Mouse (Mus musculus): ENCODE measurements around the gene Olfr617. TPM values are rescaled to one million over a fixed set of nuclear protein-coding genes. Genes with fewer than 3 reads are reported as not detected.

The Olfr617 gene
- not detected in 2 replicates for polyA plus RNA-seq (2012; rRNA removed)

GRCm38 (mm10) chr7:103572761-103573160 is at the start of gene Olfr617:
Olfr617 (plus strand) TSS chr7:103573061.

GRCm38 (mm10) chr7:103542617-103543016 is 30.2 kb upstream of the Olfr617 start, which contains the start of gene Olfr612:
Olfr612 (minus strand) TSS chr7:103542717.

DNA sequence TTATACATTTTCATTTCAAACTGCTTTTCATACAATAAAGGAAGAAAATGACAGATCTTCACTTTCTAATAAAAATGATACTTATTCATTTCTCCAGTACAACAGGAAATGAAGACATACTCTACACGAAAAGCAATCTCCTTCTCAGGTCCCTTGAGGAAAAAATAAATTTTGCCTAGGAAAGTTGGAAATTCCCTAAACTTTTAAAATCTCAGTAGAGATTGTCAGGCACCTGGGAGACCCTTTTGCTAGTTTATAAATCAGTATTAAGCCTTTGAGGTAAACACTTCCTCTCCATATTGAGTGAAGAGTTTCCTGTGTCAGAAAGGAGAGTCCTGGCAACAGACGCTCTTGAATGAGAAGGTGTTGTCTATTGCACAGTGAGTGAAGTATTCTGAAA is 25.1 kb upstream of the Olfr617 start, which contains the start of gene Olfr613:
Gene Olfr613, plus strand, starts transcription at position 301 of the 400 bp plus-strand sequence.

DNA sequence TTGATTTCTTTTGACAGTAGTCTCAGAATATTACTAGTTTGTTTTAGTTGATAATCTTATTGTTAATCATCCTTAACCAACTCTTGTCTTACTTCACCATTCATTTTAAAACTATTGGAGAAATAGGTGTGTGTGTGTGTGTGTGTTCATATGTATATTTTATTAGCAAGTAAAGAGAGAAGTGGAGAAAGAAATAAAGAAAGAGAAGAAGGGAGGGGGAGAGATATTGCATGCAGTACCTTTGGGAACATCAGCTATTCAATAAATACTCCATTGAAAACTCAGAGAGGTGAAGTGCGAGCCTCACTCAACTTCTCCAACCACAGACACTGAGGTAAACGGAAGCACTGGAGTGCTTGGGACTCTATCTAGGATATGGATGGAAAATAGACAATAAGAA is 17.1 kb upstream of the Olfr617 start, which contains the start of gene Olfr615:
Gene Olfr615, plus strand, starts transcription at position 301 of the 400 bp plus-strand sequence.

GRCm38 (mm10) chr7:103569043-103569442 is 3.8 kb upstream of the Olfr617 start, which contains the start of gene Olfr616:
Olfr616 (minus strand) TSS chr7:103569143.

DNA sequence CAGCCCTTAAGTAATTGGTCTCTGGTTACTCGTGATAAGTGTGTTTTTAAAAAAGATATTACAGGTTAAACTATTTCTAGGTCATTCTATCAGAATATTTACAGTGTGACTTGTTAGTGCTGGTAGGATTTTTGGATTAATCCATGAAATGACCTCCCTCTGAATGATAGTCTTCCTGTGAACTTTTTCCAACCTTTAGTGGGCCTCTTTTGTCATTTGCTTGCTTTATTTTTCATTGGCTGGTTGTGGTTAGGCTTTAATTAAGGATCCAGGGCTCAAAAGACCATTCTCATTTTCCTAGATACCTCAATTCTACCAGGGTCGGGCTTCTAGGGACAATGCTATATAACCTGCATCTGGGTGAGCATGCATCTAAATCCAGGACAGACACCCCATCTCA is 16.9 kb downstream of the Olfr617 start, which contains the start of gene Olfr618:
Gene Olfr618, plus strand, starts transcription at position 301 of the 400 bp plus-strand sequence.

GRCm38 (mm10) chr7:103600275-103600674 is 27.4 kb downstream of the Olfr617 start, which contains the start of gene Olfr619:
Olfr619 (plus strand) TSS chr7:103600575.

DNA sequence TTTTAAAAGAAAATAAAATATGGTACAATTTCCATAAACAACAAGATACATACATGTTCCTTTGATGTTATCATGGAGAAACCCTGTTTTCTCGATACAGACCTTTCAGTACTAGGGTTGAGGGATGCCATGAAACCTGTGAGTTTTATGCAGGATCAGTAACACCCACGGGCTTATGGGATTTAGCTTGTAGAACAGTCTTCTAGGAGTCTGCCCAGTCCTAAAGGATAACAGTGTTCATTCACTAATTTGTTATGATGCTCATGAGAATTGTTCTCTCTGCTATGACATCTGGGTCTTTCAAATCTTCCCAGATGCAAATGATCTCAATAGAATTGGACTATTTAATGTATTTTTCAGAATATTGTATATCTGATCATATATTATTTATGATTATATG is 39.6 kb downstream of the Olfr617 start, which contains the start of gene Olfr620:
Gene Olfr620, minus strand, starts transcription at position 101 of the 400 bp plus-strand sequence.

Other genes starting within 250 kb of the Olfr617 start
- gene Olfr598, start 249.5 kb upstream of the Olfr617 start, polyA plus RNA-seq (2012; rRNA removed): not detected in 2 replicates
- gene Olfr599, start 237.1 kb upstream of the Olfr617 start, polyA plus RNA-seq (2012; rRNA removed): not detected in 2 replicates
- not detected in 2 replicates for gene Olfr600, start 223.4 kb upstream of the Olfr617 start, polyA plus RNA-seq (2012; rRNA removed)
- gene Olfr601, start 210.4 kb upstream of the Olfr617 start, polyA plus RNA-seq (2012; rRNA removed): not detected in 2 replicates
- gene Olfr603, start 186.9 kb upstream of the Olfr617 start, polyA plus RNA-seq (2012; rRNA removed): not detected in 2 replicates
- gene Usp17lc, start 158.0 kb upstream of the Olfr617 start, polyA plus RNA-seq (2012; rRNA removed): not detected in 2 replicates
- not detected in 2 replicates for gene Olfr605, start 127.6 kb upstream of the Olfr617 start, polyA plus RNA-seq (2012; rRNA removed)
- not detected in 2 replicates for gene Olfr606, start 124.0 kb upstream of the Olfr617 start, polyA plus RNA-seq (2012; rRNA removed)
- not detected in 2 replicates for gene Olfr607, start 108.9 kb upstream of the Olfr617 start, polyA plus RNA-seq (2012; rRNA removed)
- not detected in 2 replicates for gene Olfr608, start 103.2 kb upstream of the Olfr617 start, polyA plus RNA-seq (2012; rRNA removed)
- gene Olfr609, start 75.0 kb upstream of the Olfr617 start, polyA plus RNA-seq (2012; rRNA removed): not detected in 2 replicates
- gene Olfr610, start 60.9 kb upstream of the Olfr617 start, polyA plus RNA-seq (2012; rRNA removed): not detected in 2 replicates
- gene Olfr611, start 52.2 kb upstream of the Olfr617 start, polyA plus RNA-seq (2012; rRNA removed): not detected in 2 replicates
- gene Olfr612, start 30.3 kb upstream of the Olfr617 start, polyA plus RNA-seq (2012; rRNA removed): not detected in 2 replicates
- gene Olfr613, start 25.0 kb upstream of the Olfr617 start, polyA plus RNA-seq (2012; rRNA removed): not detected in 2 replicates
- not detected in 2 replicates for gene Olfr615, start 17.0 kb upstream of the Olfr617 start, polyA plus RNA-seq (2012; rRNA removed)
- gene Olfr616, start 3.9 kb upstream of the Olfr617 start, polyA plus RNA-seq (2012; rRNA removed): not detected in 2 replicates
- gene Olfr618, start 17.0 kb downstream of the Olfr617 start, polyA plus RNA-seq (2012; rRNA removed): 0.02 TPM in 2 replicates
- not detected in 2 replicates for gene Olfr619, start 27.5 kb downstream of the Olfr617 start, polyA plus RNA-seq (2012; rRNA removed)
- not detected in 2 replicates for gene Olfr620, start 39.5 kb downstream of the Olfr617 start, polyA plus RNA-seq (2012; rRNA removed)
- gene Olfr622, start 69.6 kb downstream of the Olfr617 start, polyA plus RNA-seq (2012; rRNA removed): not detected in 2 replicates
- gene Olfr623, start 90.6 kb downstream of the Olfr617 start, polyA plus RNA-seq (2012; rRNA removed): not detected in 2 replicates
- gene Olfr624, start 98.1 kb downstream of the Olfr617 start, polyA plus RNA-seq (2012; rRNA removed): 0.04 TPM in 2 replicates
- gene Olfr625-ps1, start 109.7 kb downstream of the Olfr617 start, polyA plus RNA-seq (2012; rRNA removed): not detected in 2 replicates
- gene Olfr243, start 141.6 kb downstream of the Olfr617 start, polyA plus RNA-seq (2012; rRNA removed): not detected in 2 replicates
- gene Olfr628, start 157.3 kb downstream of the Olfr617 start, polyA plus RNA-seq (2012; rRNA removed): not detected in 2 replicates
- gene Olfr629, start 171.9 kb downstream of the Olfr617 start, polyA plus RNA-seq (2012; rRNA removed): not detected in 2 replicates
- not detected in 2 replicates for gene Olfr630, start 184.3 kb downstream of the Olfr617 start, polyA plus RNA-seq (2012; rRNA removed)
- gene Olfr69, start 198.5 kb downstream of the Olfr617 start, polyA plus RNA-seq (2012; rRNA removed): not detected in 2 replicates
- not detected in 2 replicates for gene Olfr68, start 206.6 kb downstream of the Olfr617 start, polyA plus RNA-seq (2012; rRNA removed)
- not detected in 2 replicates for gene Olfr67, start 218.8 kb downstream of the Olfr617 start, polyA plus RNA-seq (2012; rRNA removed)
- 1,727 and 2,114 TPM in 2 replicates for gene Hbb-bt, start 240.9 kb downstream of the Olfr617 start, polyA plus RNA-seq (2012; rRNA removed)

Measured in central nervous system, embryonic 11.5 days (tissue).